Mouse (Mus musculus) adrenal gland (tissue): ENCODE measurements around the gene Dnajb4.
"Not testable (repeated sequence)": the region's sequence is repeated elsewhere in the genome, so short reads cannot be mapped to it uniquely, and the experiment has no call there.

Source experiments
- intact Hi-C: fragments of 180-260 bp; cut with DNase I; formaldehyde crosslinking; loops from one replicate; pipeline ENCODE4 v1.15.1; 2025
- long read RNA-seq, 2 experiments: library from polyadenylated mRNA; unstranded; transcript quantifications; one replicate each; pipeline ENCODE4 v2.0.0; 2020; ENCODE audit warnings: borderline replicate concordance in 1 of 2; ENCODE audit not compliant: insufficient replicate concordance in 1 of 2

Gene Dnajb4
- long read RNA-seq, experiment 1, full-length matches to known transcripts, result 17 of 21 reads
- long read RNA-seq, experiment 1, partial matches to known transcripts, result 4 of 21 reads
- long read RNA-seq, experiment 1, other reads (novel, unspliced or antisense), result 0 of 21 reads
- long read RNA-seq, experiment 2, full-length matches to known transcripts, result 12 of 12 reads
- long read RNA-seq, experiment 2, partial matches to known transcripts, result 0 of 12 reads
- long read RNA-seq, experiment 2, other reads (novel, unspliced or antisense), result 0 of 12 reads

DNA sequence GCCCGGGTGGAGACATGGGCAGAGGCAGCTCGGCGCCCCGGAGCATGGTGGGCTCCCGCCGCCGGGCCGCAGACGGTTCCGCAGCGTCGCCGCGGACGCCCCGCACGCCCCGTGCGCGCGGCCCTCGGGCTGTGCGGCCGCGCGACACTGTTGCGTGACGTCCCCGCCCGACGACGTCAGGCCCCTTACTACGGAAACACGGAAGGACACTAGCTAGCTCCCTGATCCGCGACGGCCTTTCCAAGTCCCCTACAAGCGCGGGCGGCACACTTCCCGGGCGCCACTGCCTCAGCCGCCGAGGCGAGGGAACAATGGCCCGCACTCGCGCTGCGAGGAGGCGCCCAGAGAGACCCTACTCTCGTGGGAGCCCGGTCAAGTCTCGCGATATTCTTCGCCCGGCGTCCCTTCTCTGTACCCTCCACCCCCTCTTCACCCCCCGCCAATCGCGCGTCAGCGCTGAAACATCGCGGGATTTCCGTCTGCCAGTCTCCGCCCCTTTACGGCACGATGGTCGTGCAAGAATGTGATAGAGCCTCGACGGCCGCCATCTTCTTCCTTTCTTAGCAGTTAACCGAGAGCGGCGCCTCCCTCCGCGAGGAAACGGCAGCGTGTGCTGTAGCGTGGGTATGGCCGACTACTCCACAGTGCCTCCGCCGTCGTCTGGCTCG lies at the start of gene Dnajb4, which contains the start of gene Fubp1:
Dnajb4 (minus strand) TSS at position 336 of the 668 bp plus-strand sequence.
Fubp1 (plus strand) TSS at position 456 of the 668 bp plus-strand sequence.
- intact Hi-C loops, result loop anchor here (2.0 kb wide), 1 partner anchor 17 kb away; no protein-coding TSS in a partner anchor

DNA sequence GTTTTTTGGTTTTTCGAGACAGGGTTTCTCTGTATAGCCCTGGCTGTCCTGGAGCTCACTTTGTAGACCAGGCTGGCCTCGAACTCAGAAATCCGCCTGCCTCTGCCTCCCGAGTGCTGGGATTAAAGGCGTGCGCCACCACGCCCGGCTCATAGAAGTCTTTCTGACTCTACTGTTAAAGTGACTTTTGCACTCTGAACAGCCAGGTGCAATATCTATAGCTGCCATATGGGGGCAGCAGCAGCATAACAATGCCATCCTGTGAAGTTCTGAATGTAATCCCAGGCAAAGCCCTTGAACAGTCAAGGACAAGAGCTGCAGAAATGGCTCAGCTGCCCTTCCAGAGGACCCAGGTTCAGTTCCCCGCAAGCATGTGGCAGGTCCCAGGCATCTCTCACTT lies 49.3 kb upstream of the Dnajb4 start:
- intact Hi-C loops, result not testable (repeated sequence)

DNA sequence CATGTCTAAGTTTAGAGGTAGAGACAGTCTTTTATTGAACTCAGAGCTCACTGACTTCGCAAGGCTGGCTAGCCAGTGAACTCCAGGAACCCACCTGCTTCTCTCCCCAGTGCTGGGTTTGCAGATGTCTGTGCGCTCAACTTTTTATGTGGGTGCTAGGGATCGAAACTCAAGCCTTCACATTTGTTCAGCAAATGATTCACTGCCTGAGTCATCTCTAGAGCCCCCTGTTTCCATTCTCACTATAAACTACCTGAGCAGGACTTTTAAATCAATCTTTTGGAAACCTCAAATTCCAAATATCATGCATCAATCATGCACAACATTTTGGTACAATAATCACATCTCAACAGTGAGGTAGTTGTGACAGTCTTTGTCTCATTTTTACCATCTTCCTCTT lies 47.4 kb upstream of the Dnajb4 start:
- intact Hi-C loops, result no loop called here

GRCm38 (mm10) chr3:152250487-152250886 lies 40.4 kb upstream of the Dnajb4 start:
- intact Hi-C loops, result no loop called here

- intact Hi-C loops, result no loop called here
Observed at GRCm38 (mm10) chr3:152247708-152248107, 37.6 kb upstream of the Dnajb4 start.

GRCm38 (mm10) chr3:152245273-152245910 lies 35.3 kb upstream of the Dnajb4 start:
- intact Hi-C loops, result no loop called here

- intact Hi-C loops, result no loop called here
Observed at GRCm38 (mm10) chr3:152243304-152243703, 33.2 kb upstream of the Dnajb4 start.

DNA sequence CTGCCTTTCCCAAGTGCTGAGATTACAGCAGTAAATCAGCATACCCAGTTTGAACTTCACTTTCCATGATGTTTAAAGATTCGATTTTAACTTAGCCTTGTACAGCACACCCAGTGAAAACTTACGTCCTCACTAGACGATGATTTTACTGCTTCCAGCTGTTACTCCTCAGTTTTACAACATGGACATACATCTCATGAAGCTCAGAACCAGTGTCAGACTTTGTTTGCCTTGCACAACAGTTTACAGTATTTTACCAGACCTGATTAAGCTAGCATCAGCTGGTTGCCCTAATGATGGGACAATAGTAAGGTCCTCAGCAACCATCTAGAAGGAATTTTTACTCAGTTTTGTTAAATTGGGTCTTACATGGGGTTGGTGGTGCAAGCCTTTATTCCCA lies 31.0 kb upstream of the Dnajb4 start:
- intact Hi-C loops, result no loop called here

DNA sequence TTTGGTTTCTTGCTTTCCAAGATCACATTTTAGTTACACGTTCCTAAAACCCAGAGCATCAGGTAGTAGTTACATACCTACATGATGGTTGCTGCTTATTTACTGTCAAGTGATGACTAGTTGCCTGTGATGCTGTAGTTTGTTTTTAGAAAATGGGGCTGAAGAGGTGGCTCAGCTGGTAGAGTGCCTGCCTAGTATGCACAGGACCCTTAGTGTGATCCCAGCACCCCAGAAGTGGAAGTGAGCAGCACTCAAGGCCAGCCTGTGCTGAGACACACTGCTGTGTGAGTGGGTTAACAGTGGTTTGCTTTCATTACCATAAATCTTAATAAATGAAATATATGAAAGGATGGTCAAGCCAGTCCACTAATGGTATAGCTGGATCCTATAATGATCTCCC lies 29.5 kb upstream of the Dnajb4 start:
- intact Hi-C loops, result no loop called here

- intact Hi-C loops, result no loop called here
Observed at GRCm38 (mm10) chr3:152238836-152239235, 28.7 kb upstream of the Dnajb4 start.

GRCm38 (mm10) chr3:152235805-152236204 lies 25.7 kb upstream of the Dnajb4 start:
- intact Hi-C loops, result no loop called here

- intact Hi-C loops, result no loop called here
Observed at GRCm38 (mm10) chr3:152235238-152235637, 25.1 kb upstream of the Dnajb4 start.

DNA sequence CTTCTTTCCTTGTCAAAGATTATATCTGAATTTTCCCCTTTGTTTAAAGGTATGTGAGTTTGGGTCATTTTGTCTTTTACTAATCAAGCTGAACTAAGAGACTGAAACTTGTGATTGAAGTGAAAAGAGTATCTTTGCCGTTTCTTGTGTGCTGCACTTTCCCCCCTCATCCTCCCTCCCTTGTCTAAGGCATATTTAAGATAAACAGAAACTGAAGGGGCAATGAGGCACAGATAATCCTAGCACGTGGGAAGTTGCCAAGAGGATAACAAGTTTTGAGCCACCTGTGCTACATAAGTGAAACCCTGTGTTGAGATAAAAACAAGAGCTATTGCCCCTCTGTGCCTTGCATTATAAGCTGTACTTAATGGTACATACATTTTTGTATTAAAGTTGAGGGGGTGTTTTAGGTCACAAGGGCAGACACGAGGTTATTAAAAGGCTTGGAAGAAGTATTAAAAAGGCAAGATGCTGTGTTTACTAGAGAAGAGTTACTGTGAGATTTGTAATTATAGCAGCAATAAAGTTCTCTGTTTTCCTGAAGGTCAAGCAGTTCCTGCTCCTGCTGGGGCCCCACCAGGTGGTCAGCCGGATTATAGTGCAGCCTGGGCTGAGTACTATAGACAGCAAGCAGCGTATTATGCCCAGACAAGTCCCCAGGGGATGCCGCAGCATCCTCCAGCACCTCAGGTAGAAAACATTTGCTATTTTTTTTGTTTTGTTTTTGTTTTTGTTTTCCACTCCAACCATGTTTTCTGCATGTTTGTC lies 21.4 kb upstream of the Dnajb4 start:
- intact Hi-C loops, result no loop called here

GRCm38 (mm10) chr3:152229271-152229670 lies 19.2 kb upstream of the Dnajb4 start:
- intact Hi-C loops, result no loop called here

GRCm38 (mm10) chr3:152228843-152229242 lies 18.7 kb upstream of the Dnajb4 start:
- intact Hi-C loops, result no loop called here

GRCm38 (mm10) chr3:152225906-152226305 lies 15.8 kb upstream of the Dnajb4 start:
- intact Hi-C loops, result no loop called here

GRCm38 (mm10) chr3:152224918-152225317 lies 14.8 kb upstream of the Dnajb4 start:
- intact Hi-C loops, result loop anchor here (5.0 kb wide), 1 partner anchor 152 kb away; no protein-coding TSS in a partner anchor

DNA sequence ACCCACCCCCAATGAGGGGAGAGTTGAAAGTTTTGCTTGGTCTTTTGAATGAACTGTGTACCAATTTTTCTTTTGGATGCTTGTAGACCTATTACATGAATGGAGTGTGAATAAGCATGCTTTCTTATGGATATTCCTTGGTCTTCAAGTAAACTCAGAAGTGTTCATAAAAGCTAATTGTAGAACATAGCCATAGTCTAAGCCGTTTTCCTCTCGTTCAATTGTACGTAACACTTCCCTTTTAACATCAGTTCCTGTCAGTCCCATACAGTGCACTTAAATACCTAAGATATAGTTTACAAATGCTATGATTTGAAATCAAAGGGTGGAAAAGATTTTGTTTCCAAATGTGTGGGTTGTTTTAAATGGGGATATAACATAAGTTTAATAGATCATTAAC lies 3.3 kb upstream of the Dnajb4 start:
- intact Hi-C loops, result no loop called here

GRCm38 (mm10) chr3:152211731-152212279 lies 1.7 kb upstream of the Dnajb4 start:
- intact Hi-C loops, result loop anchor here (1.0 to 2.0 kb wide), 2 partner anchors 19 to 101 kb away; no protein-coding TSS in a partner anchor

DNA sequence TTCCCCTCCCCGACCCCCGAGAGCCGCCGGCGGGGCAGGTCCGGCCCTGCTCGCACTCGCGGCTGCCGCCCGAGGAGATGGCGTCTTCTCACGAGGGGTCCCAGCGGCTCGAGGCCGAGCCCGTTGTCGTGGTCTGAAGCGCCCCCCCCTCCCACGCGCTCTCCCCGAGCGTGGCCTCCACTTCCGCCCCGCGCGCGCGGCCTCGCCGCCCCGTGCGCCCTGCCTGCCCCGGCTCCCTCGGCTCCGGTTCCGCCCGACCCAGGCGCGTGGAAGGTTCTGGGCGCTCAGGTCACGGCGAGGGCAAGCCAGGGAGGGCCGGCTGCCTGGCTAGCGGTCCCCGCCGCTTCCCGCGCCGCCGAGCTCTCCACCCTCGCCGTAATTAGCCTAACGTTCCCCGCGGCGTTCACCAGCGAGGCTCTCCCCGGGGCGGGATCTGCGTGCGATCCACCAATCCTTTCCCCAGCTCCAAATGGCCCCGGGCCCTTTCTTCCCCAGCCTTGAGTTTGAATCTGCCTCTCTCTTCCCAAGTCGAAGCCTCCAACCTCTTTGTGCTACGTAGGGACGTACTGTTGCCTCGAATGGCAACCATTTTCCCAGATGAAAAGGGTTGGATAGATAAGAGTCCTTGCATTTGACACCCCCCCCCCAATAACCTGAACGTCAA lies 758 bp upstream of the Dnajb4 start:
- intact Hi-C loops, result loop anchor here (2.0 kb wide), 1 partner anchor 18 kb away; no protein-coding TSS in a partner anchor
